ENCODE assay signal across 7 mouse cellular contexts in genomic region chr8:71922567-71923401, GRCm38 (mm10). TPM values are rescaled to one million over a fixed set of nuclear protein-coding genes. Genes with fewer than 3 reads are reported as not detected.
A peak's percentile ranks its signal among the peaks of the same experiment; 100 is the strongest.
DNase-seq lines count a peak whose midpoint lies in the region; ATAC-seq and TF ChIP-seq lines count a peak whose summit lies in the region.

No protein-coding gene starts in this region.

- under 1% methylated on average over 57 of the region's 57 CpGs for WGBS in embryonic facial prominence, embryonic 10.5 days
- under 1% methylated on average over 57 of the region's 57 CpGs for WGBS in intestine, postnatal 0 days
- WGBS in midbrain, embryonic 12.5 days, result under 1% methylated on average over 57 of the region's 57 CpGs
- WGBS in small intestine, adult 2 months, result under 1% methylated on average over 57 of the region's 57 CpGs

- TF ChIP-seq CTCF in intestine, postnatal 0 days (IDR thresholded peaks at IDR 0.05; ENCODE audit: low read depth), result no peak
- no peak for TF ChIP-seq CTCF in small intestine, adult 2 months (IDR thresholded peaks at IDR 0.05; ENCODE audit: extremely low read depth, insufficient read length, insufficient replicate concordance, low read depth, low read length)

- peak overlapping the region; percentile 96 for H3K27ac ChIP-seq in embryonic facial prominence, embryonic 10.5 days (replicated peaks)
- peak overlapping the region; percentile 97 for H3K27ac ChIP-seq in intestine, postnatal 0 days (ENCODE audit: low read depth, low read length)
- peak overlapping the region; percentile 97 for H3K27ac ChIP-seq in midbrain, embryonic 12.5 days (replicated peaks)
- peak overlapping the region; percentile 97 for H3K27ac ChIP-seq in small intestine, adult 2 months (ENCODE audit: insufficient read depth, low read depth, low read length)

- DNase-seq in adrenal gland, postnatal 10 days, result peak; percentile 96
- DNase-seq in embryonic facial prominence, embryonic 10.5 days (ENCODE audit: low spot score), result peak; percentile 96
- peak; percentile 62 for DNase-seq in gonadal fat pad, adult 2 months (ENCODE audit: low read depth)
- DNase-seq in left cerebral cortex, postnatal 4 days, result peak; percentile 94

- peak; percentile 99 for ATAC-seq in intestine, postnatal 0 days
- ATAC-seq in midbrain, embryonic 12.5 days (ENCODE audit: low FRiP score, low read depth), result peak; percentile 99

- TF ChIP-seq POLR2A in small intestine, adult 2 months (IDR thresholded peaks at IDR 0.05; ENCODE audit: low read depth, low read length), result peak; percentile 87

- H3K4me2 ChIP-seq in intestine, postnatal 0 days (replicated peaks; ENCODE audit: low read depth), result peak overlapping the region; percentile 70
- peak overlapping the region; percentile 62 for H3K4me2 ChIP-seq in midbrain, embryonic 12.5 days (replicated peaks)

- peak overlapping the region; percentile 70 for H3K4me3 ChIP-seq in embryonic facial prominence, embryonic 10.5 days
- peak overlapping the region; percentile 68 for H3K4me3 ChIP-seq in intestine, postnatal 0 days (ENCODE audit: low read depth, low read length)
- peak overlapping the region; percentile 75 for H3K4me3 ChIP-seq in midbrain, embryonic 12.5 days
- peak overlapping the region; percentile 98 for H3K4me3 ChIP-seq in small intestine, adult 2 months (ENCODE audit: low read depth, low read length)

- no peaks in the 10 kb centered on the region for H3K27me3 ChIP-seq in embryonic facial prominence, embryonic 10.5 days (replicated peaks; ENCODE audit: low read depth, poor library complexity, severe bottlenecking)
- no peaks in the 10 kb centered on the region for H3K27me3 ChIP-seq in intestine, postnatal 0 days (replicated peaks; ENCODE audit: control insufficient read depth, insufficient read depth, low read length)
- no peaks in the 10 kb centered on the region for H3K27me3 ChIP-seq in midbrain, embryonic 12.5 days
- H3K27me3 ChIP-seq in small intestine, adult 2 months (ENCODE audit: control insufficient read depth, insufficient read depth, low read length), result no peaks in the 10 kb centered on the region

- H3K36me3 ChIP-seq in embryonic facial prominence, embryonic 10.5 days (replicated peaks), result peaks cover 39% of the 10 kb centered on the region
- no peaks in the 10 kb centered on the region for H3K36me3 ChIP-seq in intestine, postnatal 0 days (ENCODE audit: control insufficient read depth, insufficient read depth)
- peaks cover 3% of the 10 kb centered on the region for H3K36me3 ChIP-seq in midbrain, embryonic 12.5 days
- 0 out of 2 replicates have a peak, but pooled peaks cover 2% of the 10 kb centered on the region for H3K36me3 ChIP-seq in small intestine, adult 2 months (ENCODE audit: control insufficient read depth, insufficient read depth, low read length)

- H3K9ac ChIP-seq in intestine, postnatal 0 days (ENCODE audit: low read depth, low read length), result peak overlapping the region; percentile 86
- peak overlapping the region; percentile 86 for H3K9ac ChIP-seq in midbrain, embryonic 12.5 days (replicated peaks)

- peaks cover 6% of the 10 kb centered on the region for H3K4me1 ChIP-seq in embryonic facial prominence, embryonic 10.5 days
- H3K4me1 ChIP-seq in intestine, postnatal 0 days (replicated peaks; ENCODE audit: control insufficient read depth, insufficient read depth, low read length), result no peaks in the 10 kb centered on the region
- peaks cover 9% of the 10 kb centered on the region for H3K4me1 ChIP-seq in midbrain, embryonic 12.5 days
- peaks cover 2% of the 10 kb centered on the region; the same call in 1 of the 2 replicates for H3K4me1 ChIP-seq in small intestine, adult 2 months (ENCODE audit: control insufficient read depth, insufficient read depth, insufficient read length, low read length)

- no peaks in the 10 kb centered on the region for H3K9me3 ChIP-seq in embryonic facial prominence, embryonic 10.5 days
- no peaks in the 10 kb centered on the region for H3K9me3 ChIP-seq in intestine, postnatal 0 days (ENCODE audit: control insufficient read depth)
- no peaks in the 10 kb centered on the region for H3K9me3 ChIP-seq in midbrain, embryonic 12.5 days

- intact Hi-C loops in left cerebral cortex, postnatal 4 days (cut with DNase I), result no loop called here

RNA-seq across cellular contexts. Expression of gene Zfp617, which starts 14.3 kb away (rescaled TPM):
- total RNA-seq in adrenal gland, postnatal 10 days (2021), result 10 to 100 TPM; 29.8 to 33.9 TPM
- 33.0 and 33.1 TPM in 2 replicates for polyA plus RNA-seq in embryonic facial prominence, embryonic 10.5 days (2016; fragmentation: Nextera tagmentation; extraction: Ambion mirVana)
- 4.9 and 5.0 TPM in 2 replicates for polyA plus RNA-seq in gonadal fat pad, adult 2 months (2012; rRNA removed)
- polyA plus RNA-seq in intestine, postnatal 0 days (2015; fragmentation: Nextera tagmentation; extraction: Ambion mirVana), result 9.3 and 12.8 TPM in 2 replicates
- total RNA-seq in left cerebral cortex, postnatal 4 days (2021), result 10 to 100 TPM; 24.3 to 25.1 TPM
- polyA plus RNA-seq in midbrain, embryonic 12.5 days (2016; fragmentation: Nextera tagmentation; extraction: Ambion mirVana), result 37.5 and 40.6 TPM in 2 replicates
- polyA plus RNA-seq in small intestine, adult 2 months (2012; rRNA removed), result 0.76 and 0.94 TPM in 2 replicates

RNA-seq across cellular contexts. Expression of gene Zfp882, which starts 14.4 kb away (rescaled TPM):
- total RNA-seq in adrenal gland, postnatal 10 days (2021), result 1 to 10 TPM; 3.7 to 7.0 TPM
- 8.4 TPM in 2 replicates for polyA plus RNA-seq in embryonic facial prominence, embryonic 10.5 days (2016; fragmentation: Nextera tagmentation; extraction: Ambion mirVana)
- polyA plus RNA-seq in gonadal fat pad, adult 2 months (2012; rRNA removed), result 0.66 and 0.95 TPM in 2 replicates
- polyA plus RNA-seq in intestine, postnatal 0 days (2015; fragmentation: Nextera tagmentation; extraction: Ambion mirVana), result 1.2 and 1.4 TPM in 2 replicates
- 10 to 100 TPM; 20.8 to 23.0 TPM for total RNA-seq in left cerebral cortex, postnatal 4 days (2021)
- 14.7 and 15.1 TPM in 2 replicates for polyA plus RNA-seq in midbrain, embryonic 12.5 days (2016; fragmentation: Nextera tagmentation; extraction: Ambion mirVana)
- polyA plus RNA-seq in small intestine, adult 2 months (2012; rRNA removed), result 0.08 TPM in 1 of 2 replicates, not detected in the other

RNA-seq across cellular contexts. Expression of gene Zfp961, which starts 28.1 kb away (rescaled TPM):
- total RNA-seq in adrenal gland, postnatal 10 days (2021), result 10 to 100 TPM; 15.4 to 25.9 TPM
- polyA plus RNA-seq in embryonic facial prominence, embryonic 10.5 days (2016; fragmentation: Nextera tagmentation; extraction: Ambion mirVana), result 27.3 and 27.7 TPM in 2 replicates
- 5.3 and 6.2 TPM in 2 replicates for polyA plus RNA-seq in gonadal fat pad, adult 2 months (2012; rRNA removed)
- 18.8 and 19.2 TPM in 2 replicates for polyA plus RNA-seq in intestine, postnatal 0 days (2015; fragmentation: Nextera tagmentation; extraction: Ambion mirVana)
- total RNA-seq in left cerebral cortex, postnatal 4 days (2021), result 10 to 100 TPM; 16.8 to 18.6 TPM
- 20.6 and 23.6 TPM in 2 replicates for polyA plus RNA-seq in midbrain, embryonic 12.5 days (2016; fragmentation: Nextera tagmentation; extraction: Ambion mirVana)
- 1.2 and 1.9 TPM in 2 replicates for polyA plus RNA-seq in small intestine, adult 2 months (2012; rRNA removed)

RNA-seq across cellular contexts. Expression of gene Zfp709, which starts 41.0 kb away (rescaled TPM):
- total RNA-seq in adrenal gland, postnatal 10 days (2021), result 1 to 10 TPM; 7.6 to 9.4 TPM
- 4.6 and 5.5 TPM in 2 replicates for polyA plus RNA-seq in embryonic facial prominence, embryonic 10.5 days (2016; fragmentation: Nextera tagmentation; extraction: Ambion mirVana)
- 0.95 and 1.3 TPM in 2 replicates for polyA plus RNA-seq in gonadal fat pad, adult 2 months (2012; rRNA removed)
- polyA plus RNA-seq in intestine, postnatal 0 days (2015; fragmentation: Nextera tagmentation; extraction: Ambion mirVana), result 4.0 and 4.8 TPM in 2 replicates
- 10 to 100 TPM; 13.3 to 13.6 TPM for total RNA-seq in left cerebral cortex, postnatal 4 days (2021)
- polyA plus RNA-seq in midbrain, embryonic 12.5 days (2016; fragmentation: Nextera tagmentation; extraction: Ambion mirVana), result 8.6 and 8.8 TPM in 2 replicates
- 0.01 and 0.18 TPM in 2 replicates for polyA plus RNA-seq in small intestine, adult 2 months (2012; rRNA removed)

Comparison
In these comparisons a context has a peak if more than half of its experiments do, and no peak if none do; other contexts are left out.
1. Peak in every context shown above with its lines: DNase-seq, ATAC-seq, H3K4me3 ChIP-seq and H3K27ac ChIP-seq.